Mouse (Mus musculus): ENCODE measurements around the gene Gm17359. TPM values are rescaled to one million over a fixed set of nuclear protein-coding genes. Genes with fewer than 3 reads are reported as not detected.

Gene Gm17359
- polyA plus RNA-seq, 1 experiment: 297 TPM

DNA sequence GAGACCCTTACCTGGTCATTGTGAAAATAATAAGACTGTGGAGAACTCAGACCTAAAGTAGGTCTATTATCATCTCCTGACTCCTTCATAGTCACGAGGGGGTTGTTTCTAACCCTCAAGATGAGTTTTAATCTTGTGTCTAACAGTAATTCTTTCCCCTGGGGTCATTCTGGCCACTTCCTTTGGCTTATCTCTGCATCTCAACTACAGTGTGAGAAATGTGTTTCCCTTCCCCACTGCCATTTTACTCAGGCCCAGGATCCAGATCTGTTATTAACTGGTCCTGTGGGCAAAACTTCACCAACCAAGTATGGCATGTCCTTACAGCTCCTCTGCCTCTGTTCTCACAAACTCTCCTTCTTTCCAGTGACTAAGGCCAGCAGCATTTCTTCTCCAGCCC lies 12.8 kb downstream of the Gm17359 start:
- TF ChIP-seq CTCF (IDR thresholded peaks at IDR 0.05; ENCODE audit: control insufficient read depth, insufficient read depth, insufficient replicate concordance, low read depth, low read length) (no peak), POLR2A (IDR thresholded peaks at IDR 0.05; ENCODE audit: control insufficient read depth, low read depth, low read length) (no peak)
- no peaks in the 10 kb centered on the region; the same call in 1 of the 2 replicates for H3K36me3 ChIP-seq (ENCODE audit: control insufficient read depth, insufficient read depth, low read length)
- peaks cover 4% of the 10 kb centered on the region; the same call in 1 of the 2 replicates for H3K4me1 ChIP-seq (ENCODE audit: control insufficient read depth, insufficient read depth, low read length)
- no peaks in the 10 kb centered on the region for H3K27me3 ChIP-seq (ENCODE audit: control insufficient read depth, insufficient read depth, low read length)
- no peak overlapping the region for H3K27ac ChIP-seq (ENCODE audit: control insufficient read depth, insufficient read depth, low read depth, low read length)
- no peak overlapping the region for H3K4me3 ChIP-seq (ENCODE audit: control insufficient read depth, low read depth, low read length)

DNA sequence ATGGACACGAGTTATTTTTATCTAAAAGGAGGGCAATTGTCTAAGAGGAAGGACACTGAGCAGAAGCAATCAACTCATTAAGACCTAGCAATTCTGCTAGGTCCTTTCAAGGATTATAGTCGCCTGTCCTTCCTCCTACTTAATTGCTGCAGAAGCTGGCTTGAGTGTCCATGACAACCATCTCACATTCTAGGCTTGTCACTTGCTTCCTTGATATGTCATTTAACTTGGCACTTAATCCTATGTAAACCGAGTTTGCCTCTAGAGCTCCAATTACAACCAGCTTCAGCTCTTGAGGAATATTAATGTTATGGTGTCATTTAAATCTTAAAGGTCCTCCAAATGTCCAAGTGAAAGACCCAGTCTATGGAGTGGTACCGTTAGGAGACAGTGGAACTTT lies 22.3 kb downstream of the Gm17359 start:
- Histone ChIP-seq H3K4me3 (ENCODE audit: control insufficient read depth, low read depth, low read length) (no peak overlapping the region), H3K27me3 (ENCODE audit: control insufficient read depth, insufficient read depth, low read length) (no peaks in the 10 kb centered on the region), H3K4me1 (ENCODE audit: control insufficient read depth, insufficient read depth, low read length) (no peaks in the 10 kb centered on the region), H3K36me3 (ENCODE audit: control insufficient read depth, insufficient read depth, low read length) (no peaks in the 10 kb centered on the region), H3K27ac (ENCODE audit: control insufficient read depth, insufficient read depth, low read depth, low read length) (no peak overlapping the region)
- no peak for TF ChIP-seq POLR2A (IDR thresholded peaks at IDR 0.05; ENCODE audit: control insufficient read depth, low read depth, low read length)
- TF ChIP-seq CTCF (IDR thresholded peaks at IDR 0.05; ENCODE audit: control insufficient read depth, insufficient read depth, insufficient replicate concordance, low read depth, low read length): no peak

DNA sequence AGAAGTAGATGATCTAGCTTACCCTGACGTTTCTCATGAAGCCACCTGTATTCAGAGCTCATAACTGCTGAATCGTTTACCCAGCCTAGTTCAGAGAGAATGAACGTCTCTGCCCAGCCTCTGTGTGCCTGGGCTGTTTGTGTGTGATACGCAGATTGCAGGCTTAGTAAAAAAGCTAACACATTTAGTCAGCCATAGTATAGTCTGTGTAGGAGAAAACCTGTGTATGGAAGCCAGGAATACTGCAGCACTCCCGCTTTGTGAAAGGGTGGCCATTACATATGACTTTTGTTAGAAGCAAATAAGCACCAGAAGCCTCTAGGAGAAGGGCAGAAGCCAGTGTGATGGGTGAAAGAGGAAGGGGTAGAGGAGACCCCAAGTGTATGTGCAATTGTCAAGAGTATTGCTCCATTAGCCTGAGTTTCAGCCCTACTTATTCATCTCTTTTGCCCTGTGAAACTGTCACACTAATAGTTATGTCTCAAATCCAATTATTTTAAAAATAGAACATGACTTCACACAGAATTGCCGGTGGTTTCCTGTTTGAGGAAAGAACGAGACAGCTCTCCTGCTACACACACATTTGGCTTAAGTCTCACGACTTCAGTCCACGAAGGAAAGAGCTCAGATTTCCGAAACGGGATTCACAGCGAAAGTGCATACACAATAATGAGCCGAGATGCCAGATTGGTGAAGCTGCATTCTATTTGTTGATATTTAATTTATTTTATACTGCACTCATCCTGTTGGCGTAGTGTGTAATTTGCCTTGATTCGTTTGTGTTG lies 24.0 kb downstream of the Gm17359 start:
- Histone ChIP-seq H3K27ac (ENCODE audit: control insufficient read depth, insufficient read depth, low read depth, low read length) (no peak overlapping the region), H3K4me3 (ENCODE audit: control insufficient read depth, low read depth, low read length) (no peak overlapping the region), H3K36me3 (ENCODE audit: control insufficient read depth, insufficient read depth, low read length) (no peaks in the 10 kb centered on the region), H3K4me1 (ENCODE audit: control insufficient read depth, insufficient read depth, low read length) (no peaks in the 10 kb centered on the region), H3K27me3 (ENCODE audit: control insufficient read depth, insufficient read depth, low read length) (no peaks in the 10 kb centered on the region)
- no peak for TF ChIP-seq POLR2A (IDR thresholded peaks at IDR 0.05; ENCODE audit: control insufficient read depth, low read depth, low read length)
- TF ChIP-seq CTCF (IDR thresholded peaks at IDR 0.05; ENCODE audit: control insufficient read depth, insufficient read depth, insufficient replicate concordance, low read depth, low read length): no peak

DNA sequence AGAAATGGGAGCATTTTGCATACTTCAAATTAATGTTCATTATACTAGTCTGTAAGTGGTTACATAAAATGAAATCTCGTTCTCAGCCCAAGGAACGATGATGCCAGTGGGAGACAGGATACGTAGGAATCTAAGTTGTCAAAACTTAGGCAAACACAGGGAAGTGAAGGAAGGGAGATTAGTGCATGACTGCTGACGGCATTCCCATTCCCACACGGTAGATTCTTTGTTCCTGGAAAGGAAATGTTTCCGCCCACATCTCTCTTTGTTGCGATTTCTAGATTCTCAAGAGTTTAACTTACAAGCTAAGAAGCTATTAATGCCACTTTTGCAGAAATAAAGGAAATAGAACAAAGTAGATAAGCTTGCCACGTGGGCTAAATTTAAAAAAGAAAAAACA lies 29.6 kb downstream of the Gm17359 start:
- Histone ChIP-seq H3K27me3 (ENCODE audit: control insufficient read depth, insufficient read depth, low read length) (no peaks in the 10 kb centered on the region), H3K27ac (ENCODE audit: control insufficient read depth, insufficient read depth, low read depth, low read length) (no peak overlapping the region), H3K4me3 (ENCODE audit: control insufficient read depth, low read depth, low read length) (no peak overlapping the region), H3K4me1 (ENCODE audit: control insufficient read depth, insufficient read depth, low read length) (no peaks in the 10 kb centered on the region), H3K36me3 (ENCODE audit: control insufficient read depth, insufficient read depth, low read length) (no peaks in the 10 kb centered on the region)
- TF ChIP-seq POLR2A (IDR thresholded peaks at IDR 0.05; ENCODE audit: control insufficient read depth, low read depth, low read length): no peak
- no peak for TF ChIP-seq CTCF (IDR thresholded peaks at IDR 0.05; ENCODE audit: control insufficient read depth, insufficient read depth, insufficient replicate concordance, low read depth, low read length)

DNA sequence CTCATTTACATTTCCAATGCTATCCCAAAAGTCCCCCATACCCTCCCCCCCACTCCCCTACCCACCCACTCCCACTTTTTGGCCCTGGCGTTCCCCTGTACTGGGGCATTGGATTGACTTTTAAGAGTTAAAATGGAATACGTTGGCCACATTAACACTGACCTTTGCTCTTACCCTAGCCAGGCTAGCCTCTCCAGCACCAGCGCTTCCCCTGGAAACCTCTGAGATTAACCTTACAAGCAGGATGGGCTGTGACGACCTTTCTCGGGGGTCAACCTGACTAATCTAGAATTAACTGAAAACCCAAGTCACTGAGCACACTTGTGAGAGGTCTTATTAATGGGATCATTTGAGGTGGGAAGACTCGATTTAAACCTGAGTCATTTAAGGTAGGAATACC lies 31.8 kb downstream of the Gm17359 start:
- Histone ChIP-seq H3K36me3 (ENCODE audit: control insufficient read depth, insufficient read depth, low read length) (no peaks in the 10 kb centered on the region), H3K27me3 (ENCODE audit: control insufficient read depth, insufficient read depth, low read length) (no peaks in the 10 kb centered on the region), H3K27ac (ENCODE audit: control insufficient read depth, insufficient read depth, low read depth, low read length) (no peak overlapping the region), H3K4me3 (ENCODE audit: control insufficient read depth, low read depth, low read length) (no peak overlapping the region), H3K4me1 (ENCODE audit: control insufficient read depth, insufficient read depth, low read length) (no peaks in the 10 kb centered on the region)
- TF ChIP-seq CTCF (IDR thresholded peaks at IDR 0.05; ENCODE audit: control insufficient read depth, insufficient read depth, insufficient replicate concordance, low read depth, low read length): no peak
- TF ChIP-seq POLR2A (IDR thresholded peaks at IDR 0.05; ENCODE audit: control insufficient read depth, low read depth, low read length): no peak

DNA sequence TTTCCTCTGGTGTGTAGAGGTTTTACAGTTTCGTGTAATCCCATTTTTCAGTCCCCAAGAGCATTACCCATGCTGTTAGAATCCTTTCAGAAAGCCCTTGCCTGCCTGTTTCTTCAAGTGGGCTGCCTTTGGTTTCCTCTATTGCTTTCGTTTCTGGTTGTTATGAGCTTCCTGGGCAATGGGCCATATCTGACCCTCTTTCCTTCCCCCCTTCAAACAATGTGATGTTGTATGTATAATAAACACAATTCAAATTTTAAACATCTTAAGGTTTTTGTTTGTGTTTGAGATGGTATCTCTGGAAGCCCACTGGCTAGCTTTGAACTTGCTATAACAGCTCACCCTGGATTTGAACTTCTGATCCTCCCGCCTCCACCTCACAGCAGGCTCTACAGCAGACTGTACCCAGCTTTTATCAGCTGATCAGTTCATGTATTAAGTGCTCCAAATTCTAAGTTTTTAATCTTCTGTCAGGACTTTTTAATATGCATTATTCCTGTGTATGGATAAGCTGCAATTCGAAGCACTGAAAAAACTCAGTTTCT lies 34.0 kb downstream of the Gm17359 start:
- Histone ChIP-seq H3K36me3 (ENCODE audit: control insufficient read depth, insufficient read depth, low read length) (no peaks in the 10 kb centered on the region), H3K27me3 (ENCODE audit: control insufficient read depth, insufficient read depth, low read length) (no peaks in the 10 kb centered on the region), H3K27ac (ENCODE audit: control insufficient read depth, insufficient read depth, low read depth, low read length) (no peak overlapping the region), H3K4me1 (ENCODE audit: control insufficient read depth, insufficient read depth, low read length) (no peaks in the 10 kb centered on the region), H3K4me3 (ENCODE audit: control insufficient read depth, low read depth, low read length) (no peak overlapping the region)
- no peak for TF ChIP-seq CTCF (IDR thresholded peaks at IDR 0.05; ENCODE audit: control insufficient read depth, insufficient read depth, insufficient replicate concordance, low read depth, low read length)
- no peak for TF ChIP-seq POLR2A (IDR thresholded peaks at IDR 0.05; ENCODE audit: control insufficient read depth, low read depth, low read length)

DNA sequence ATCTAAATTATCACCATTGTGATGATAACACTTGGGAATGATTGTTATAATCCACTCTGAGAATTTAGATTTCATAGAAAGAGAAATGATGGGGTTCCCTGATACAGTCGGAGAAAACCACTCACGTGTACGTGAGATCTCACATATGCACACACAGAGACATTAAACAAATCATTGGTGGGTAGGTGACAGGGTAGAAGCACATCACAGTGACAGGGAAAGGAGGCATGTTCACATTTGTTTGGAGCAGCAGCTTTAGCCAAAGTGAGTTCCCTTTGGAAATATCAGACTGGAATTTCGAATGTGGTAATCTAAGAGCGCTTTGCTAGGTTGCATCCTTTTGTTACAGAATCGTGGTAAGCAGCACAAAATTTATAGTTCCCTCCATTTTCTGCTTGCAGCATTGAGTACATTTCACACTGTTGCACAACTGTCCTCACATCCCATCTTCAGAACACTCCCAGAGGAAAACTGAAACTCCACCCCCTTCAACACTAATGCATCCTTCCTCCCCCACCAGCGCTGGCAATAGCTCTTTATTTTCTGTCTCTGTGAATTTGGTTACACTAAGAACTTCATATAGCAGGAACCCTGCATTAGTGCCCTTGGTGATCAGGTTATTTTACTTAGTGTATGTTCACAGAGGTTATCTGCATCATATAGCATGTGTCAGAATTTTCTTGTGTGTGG lies 35.2 kb downstream of the Gm17359 start:
- no peaks in the 10 kb centered on the region for H3K4me1 ChIP-seq (ENCODE audit: control insufficient read depth, insufficient read depth, low read length)
- no peak overlapping the region for H3K4me3 ChIP-seq (ENCODE audit: control insufficient read depth, low read depth, low read length)
- no peaks in the 10 kb centered on the region for H3K27me3 ChIP-seq (ENCODE audit: control insufficient read depth, insufficient read depth, low read length)
- H3K27ac ChIP-seq (ENCODE audit: control insufficient read depth, insufficient read depth, low read depth, low read length): no peak overlapping the region
- no peaks in the 10 kb centered on the region for H3K36me3 ChIP-seq (ENCODE audit: control insufficient read depth, insufficient read depth, low read length)
- TF ChIP-seq CTCF (IDR thresholded peaks at IDR 0.05; ENCODE audit: control insufficient read depth, insufficient read depth, insufficient replicate concordance, low read depth, low read length): no peak
- TF ChIP-seq POLR2A (IDR thresholded peaks at IDR 0.05; ENCODE audit: control insufficient read depth, low read depth, low read length): no peak

All from testis, adult 2 months (tissue).